Mouse (Mus musculus) megakaryocyte, embryonic 14.5 days (primary cell): Measurements from ENCODE around the gene Ap1g2. TPM values are rescaled to one million over a fixed set of nuclear protein-coding genes. Genes with fewer than 3 reads are reported as not detected.
A peak's percentile ranks its signal among the peaks of the same experiment; 100 is the strongest.

ENCODE experiments used
- H3K27me3 ChIP-seq: replicated peaks from 2 replicates; pipeline ENCODE3; 2012; ENCODE audit warnings: inconsistent platforms
- H3K36me3 ChIP-seq: replicated peaks from 2 replicates; pipeline ENCODE3; 2012; ENCODE audit warnings: low read length, inconsistent platforms, mixed read lengths
- H3K4me1 ChIP-seq: 2 replicates; pipeline ENCODE4 v1.6.1; 2012; ENCODE audit warnings: inconsistent platforms
- H3K4me3 ChIP-seq: replicated peaks from 2 replicates; pipeline ENCODE3; 2012; ENCODE audit warnings: moderate library complexity, mild to moderate bottlenecking, inconsistent platforms
- H3K9me3 ChIP-seq: 2 replicates; pipeline ENCODE4 v1.6.1; 2012; ENCODE audit warnings: inconsistent platforms
- FLI1 ChIP-seq: IDR thresholded peaks from 2 replicates; pipeline ENCODE4 v1.6.1; 2012; ENCODE audit warnings: low read length, inconsistent platforms, mixed read lengths
- GATA1 ChIP-seq: IDR thresholded peaks from 3 replicates; pipeline ENCODE4 v1.6.1; 2012; ENCODE audit warnings: mixed read lengths, low read length, inconsistent platforms, borderline replicate concordance
- polyA plus RNA-seq: library from polyadenylated mRNA; stranded (reverse); fragments of >175 nt; gene quantifications from 2 replicates; pipeline ENCODE4 v1.2.3, GENCODE M21; 2012; ENCODE audit warnings: low replicate concordance; ENCODE audit not compliant: insufficient read depth

The Ap1g2 gene
- polyA plus RNA-seq, 1 experiment: 13.4 TPM

DNA sequence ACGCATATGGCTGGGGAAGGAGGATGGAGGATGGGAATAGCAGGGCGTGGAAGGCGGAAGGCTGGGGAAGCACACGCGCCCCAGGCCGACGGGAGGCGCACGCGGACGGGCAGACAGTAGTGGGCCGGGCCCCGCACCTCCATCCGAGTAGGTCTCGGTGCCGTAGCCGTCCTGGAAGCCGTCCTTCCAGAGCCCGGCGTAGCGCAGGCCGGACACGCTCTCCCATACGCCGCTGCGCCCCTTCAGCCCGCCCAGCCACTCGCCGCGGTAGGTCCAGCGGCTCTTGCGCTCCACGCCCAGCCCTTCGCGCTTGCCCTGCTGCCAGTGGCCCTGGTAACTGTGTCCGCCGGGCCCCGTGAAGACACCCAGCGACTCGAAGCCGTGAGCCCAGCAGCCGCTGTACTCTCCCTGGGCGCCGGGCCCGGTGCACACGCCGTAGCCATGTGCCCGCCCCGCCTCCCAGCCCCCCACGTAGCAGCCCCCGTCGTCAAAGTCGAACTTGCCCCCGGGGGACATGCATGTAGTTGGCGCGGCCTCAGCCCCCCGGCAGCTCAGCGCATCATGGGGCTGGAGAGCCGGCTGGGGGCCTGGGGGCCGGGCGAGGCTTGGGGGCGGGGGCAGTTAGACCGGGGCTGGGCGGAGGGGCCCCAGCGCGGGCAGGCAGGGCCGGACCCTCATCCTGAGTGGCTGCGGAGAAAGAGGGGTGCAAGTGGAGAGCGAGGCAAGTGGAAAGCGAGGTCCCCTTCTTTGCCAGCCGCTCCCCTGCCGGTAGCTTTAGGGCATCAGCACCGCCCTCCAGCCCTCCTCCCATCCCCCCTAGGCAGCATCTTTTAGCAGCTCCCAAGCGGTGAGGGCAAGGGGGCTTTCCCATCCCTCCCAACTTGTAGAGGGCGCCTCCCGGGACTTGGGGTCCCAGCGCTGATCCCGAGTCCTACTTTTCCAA lies 8.6 kb upstream of the Ap1g2 start:
- peaks cover 6% of the 10 kb centered on the region; the same call in 1 of the 2 replicates for H3K9me3 ChIP-seq
- no peak for TF ChIP-seq GATA1
- peaks cover 86% of the 10 kb centered on the region for H3K27me3 ChIP-seq
- peak overlapping the region; percentile 92 for H3K4me3 ChIP-seq
- no peaks in the 10 kb centered on the region for H3K36me3 ChIP-seq
- H3K4me1 ChIP-seq: peaks cover 57% of the 10 kb centered on the region

DNA sequence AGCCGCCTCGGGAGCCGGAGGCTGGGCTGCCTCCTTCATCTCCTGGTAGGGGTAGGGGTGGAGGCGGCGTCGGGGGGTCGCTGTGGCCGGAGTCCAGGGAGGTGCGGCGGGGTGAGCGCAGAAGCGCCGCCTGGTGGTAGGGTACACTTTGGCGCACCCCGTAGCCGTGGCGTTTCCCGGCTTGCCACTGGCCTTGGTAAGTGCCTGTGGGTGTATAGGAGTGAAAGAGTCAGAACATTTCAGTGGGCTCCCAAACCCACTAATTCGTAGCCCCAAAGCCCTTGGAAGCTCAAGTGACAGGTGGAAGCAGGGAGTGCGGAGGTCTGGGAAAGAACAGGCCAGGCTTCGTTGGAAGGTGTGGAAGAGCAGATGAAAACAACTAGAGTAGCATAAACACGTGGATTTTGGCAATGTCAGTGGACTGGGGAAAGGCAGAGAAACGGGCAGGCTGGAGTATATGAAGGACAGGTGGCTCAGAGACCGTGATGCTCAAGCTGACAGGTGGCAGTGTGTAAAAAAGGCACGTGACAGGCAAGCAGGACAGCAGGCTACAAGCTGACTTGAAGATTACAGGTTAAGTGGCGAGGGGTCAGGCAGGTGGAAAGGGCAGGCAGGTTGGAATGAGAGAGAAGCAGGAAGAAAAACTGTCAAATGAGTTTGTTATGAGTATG lies 7.7 kb upstream of the Ap1g2 start:
- peaks cover 91% of the 10 kb centered on the region for H3K27me3 ChIP-seq
- TF ChIP-seq GATA1 (no peak), FLI1 (no peak)
- peaks cover 66% of the 10 kb centered on the region for H3K4me1 ChIP-seq

DNA sequence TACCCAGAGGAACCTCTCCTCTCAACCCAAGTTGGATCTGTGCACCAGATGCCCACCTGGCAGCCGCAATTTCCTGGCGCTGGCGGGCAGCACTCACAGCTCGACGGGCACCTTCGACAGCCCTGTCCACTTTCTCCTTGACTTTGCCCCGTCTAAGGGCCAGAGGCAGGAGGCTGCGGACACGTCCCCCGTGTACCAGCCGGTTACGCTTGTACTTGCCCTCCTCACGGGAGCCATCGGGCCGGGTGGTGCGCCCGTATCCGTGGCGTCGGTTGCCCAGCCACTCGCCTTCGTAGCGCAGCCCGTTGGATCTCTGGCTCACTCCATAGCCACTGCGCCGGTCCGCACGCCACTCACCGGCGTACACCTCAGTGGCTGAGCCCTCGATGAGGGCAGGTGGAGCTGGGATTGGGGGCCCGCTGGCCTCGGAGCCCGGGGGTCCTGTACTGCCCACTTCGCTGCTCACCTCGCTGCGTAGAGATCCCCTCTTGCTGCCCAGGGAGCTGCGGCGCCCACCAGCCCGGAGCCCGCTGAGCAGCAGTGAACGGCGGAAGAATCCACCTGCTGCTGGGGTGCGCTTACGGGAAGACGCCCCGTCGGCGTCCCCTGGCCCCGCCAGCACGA lies 7.1 kb upstream of the Ap1g2 start:
- Histone ChIP-seq H3K9me3 (peaks cover 6% of the 10 kb centered on the region; the same call in 1 of the 2 replicates), H3K36me3 (no peaks in the 10 kb centered on the region), H3K4me1 (peaks cover 70% of the 10 kb centered on the region), H3K27me3 (peaks cover 90% of the 10 kb centered on the region), H3K4me3 (peak overlapping the region; percentile 92)
- TF ChIP-seq FLI1 (no peak), GATA1 (no peak)

More for the DNA sequence above, 7.7 kb upstream of the Ap1g2 start:
- Histone ChIP-seq H3K36me3 (no peaks in the 10 kb centered on the region), H3K9me3 (peaks cover 6% of the 10 kb centered on the region; the same call in 1 of the 2 replicates), H3K4me3 (peak overlapping the region; percentile 92)

DNA sequence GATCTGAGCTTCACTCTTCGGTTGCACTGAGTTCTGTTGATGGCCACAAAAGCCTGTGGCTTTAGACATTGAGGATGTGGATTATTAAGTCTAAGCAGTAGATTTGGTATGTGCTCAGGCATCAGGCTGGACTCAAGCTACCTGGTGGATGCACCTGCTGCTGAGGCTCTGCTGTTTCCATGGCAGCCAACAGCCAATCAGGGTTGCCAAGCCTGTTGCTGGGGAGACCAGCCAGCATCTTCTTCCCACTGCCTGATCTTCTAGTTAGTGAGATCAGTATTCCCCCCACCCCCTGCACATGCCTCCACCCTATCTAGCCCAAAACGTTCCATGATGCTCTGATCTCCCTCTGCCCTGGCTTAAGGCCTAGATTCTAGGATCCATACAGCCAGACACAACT lies 5.3 kb upstream of the Ap1g2 start:
- H3K27me3 ChIP-seq: peaks cover 78% of the 10 kb centered on the region
- no peak overlapping the region for H3K4me3 ChIP-seq
- TF ChIP-seq GATA1 (no peak), FLI1 (no peak)
- H3K36me3 ChIP-seq: no peaks in the 10 kb centered on the region
- H3K4me1 ChIP-seq: peaks cover 70% of the 10 kb centered on the region
- H3K9me3 ChIP-seq: peaks cover 6% of the 10 kb centered on the region; the same call in 1 of the 2 replicates

DNA sequence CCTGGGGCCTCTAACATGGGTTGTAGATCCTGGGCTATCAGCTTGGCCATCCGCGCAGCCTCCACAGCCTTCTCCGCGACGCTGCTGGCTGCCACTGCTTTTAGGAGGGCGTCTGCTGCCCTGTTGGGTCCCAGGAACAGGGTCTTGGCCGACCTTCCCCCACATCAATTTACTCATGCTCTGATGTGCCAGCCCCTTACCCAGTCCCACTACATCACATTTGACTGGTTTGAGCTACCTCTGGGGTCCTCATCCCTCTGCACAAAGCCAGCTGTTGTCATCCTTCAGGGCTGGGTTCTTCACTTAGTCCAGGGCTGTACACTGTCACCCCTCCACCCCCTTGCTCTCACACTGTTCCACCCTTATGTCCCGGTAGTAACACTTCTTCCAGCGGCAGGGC lies 3.7 kb upstream of the Ap1g2 start:
- Histone ChIP-seq H3K27me3 (peaks cover 61% of the 10 kb centered on the region), H3K36me3 (peaks cover 1% of the 10 kb centered on the region), H3K4me1 (peaks cover 71% of the 10 kb centered on the region), H3K4me3 (peak overlapping the region; percentile 26), H3K9me3 (peaks cover 6% of the 10 kb centered on the region; the same call in 1 of the 2 replicates)
- no peak for TF ChIP-seq GATA1
- no peak for TF ChIP-seq FLI1

DNA sequence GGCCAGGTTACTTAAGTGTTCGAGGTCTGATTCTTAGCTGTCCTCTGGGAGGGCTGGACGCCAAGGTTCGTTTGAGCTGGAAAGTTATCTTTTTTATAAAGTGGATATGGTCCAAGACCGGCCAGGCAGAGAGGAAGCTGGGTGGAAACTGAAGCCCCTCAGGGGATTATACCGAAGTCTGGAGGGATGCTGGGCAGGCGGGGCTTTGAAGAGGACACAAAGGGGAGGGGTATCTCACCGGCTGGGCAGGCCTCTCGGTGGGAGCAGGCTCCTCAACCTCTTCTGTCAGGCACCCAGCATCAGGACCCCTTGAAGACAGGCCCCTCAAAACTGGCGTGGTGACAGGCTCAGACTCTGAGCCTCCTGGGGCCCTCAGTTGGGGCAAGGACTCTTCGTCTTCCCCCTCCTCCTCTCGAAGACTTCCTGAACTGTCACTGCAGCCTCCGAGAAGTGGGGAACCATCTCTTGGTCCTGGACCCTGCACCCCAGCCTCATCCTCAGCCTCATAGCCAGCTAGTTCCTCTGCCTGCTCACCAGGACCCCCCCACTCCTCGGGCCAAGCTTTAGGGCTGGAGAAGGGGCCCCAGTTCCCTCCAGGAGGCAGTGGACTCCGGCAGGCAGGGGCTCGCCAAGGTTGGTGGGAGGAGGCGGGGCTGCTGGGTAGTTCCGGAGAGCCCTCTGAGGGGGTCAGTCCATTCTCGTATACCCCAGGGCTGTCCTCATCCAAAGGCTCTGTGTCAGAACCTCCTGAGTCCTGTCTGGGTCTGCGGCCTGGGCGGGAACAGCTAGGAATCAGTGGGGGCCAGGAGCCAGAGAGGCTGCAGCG lies 2.9 kb upstream of the Ap1g2 start:
- peaks cover 53% of the 10 kb centered on the region for H3K27me3 ChIP-seq
- peaks cover 9% of the 10 kb centered on the region for H3K36me3 ChIP-seq
- H3K9me3 ChIP-seq: peaks cover 6% of the 10 kb centered on the region; the same call in 1 of the 2 replicates
- peaks cover 71% of the 10 kb centered on the region for H3K4me1 ChIP-seq
- H3K4me3 ChIP-seq: no peak overlapping the region
- no peak for TF ChIP-seq GATA1
- no peak for TF ChIP-seq FLI1

DNA sequence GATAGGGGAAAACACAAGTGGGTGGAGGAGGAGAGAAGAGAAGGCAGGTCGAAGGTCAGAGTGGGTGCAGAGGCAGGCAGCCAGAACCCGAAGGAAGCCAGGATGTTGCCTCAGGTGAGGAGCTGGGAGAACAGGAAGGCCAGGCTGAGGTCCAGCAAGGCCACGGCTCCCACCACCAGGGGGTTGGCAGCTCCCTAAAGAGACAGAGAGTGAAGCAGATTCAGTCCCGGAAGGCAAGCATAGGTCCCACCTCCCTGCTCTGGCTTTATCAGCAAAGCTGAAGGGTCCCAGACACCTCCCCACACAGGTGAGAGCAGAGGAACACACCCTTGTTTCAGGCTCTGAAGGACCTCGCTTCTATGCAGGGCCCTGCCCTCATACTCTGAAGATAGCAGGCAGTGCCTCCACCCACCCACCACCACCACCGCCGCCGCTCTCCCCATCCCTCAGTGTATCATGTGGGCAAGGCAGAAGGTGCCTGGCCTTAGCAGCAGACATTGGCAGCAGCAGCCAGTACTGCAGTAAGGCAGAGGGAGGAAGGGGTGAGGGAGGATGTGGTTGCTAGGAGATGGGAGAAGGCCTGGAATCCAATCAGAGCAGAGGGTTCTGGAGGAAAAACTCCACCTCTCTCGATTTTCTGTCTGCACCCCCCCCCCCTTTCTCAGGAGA lies 1.9 kb upstream of the Ap1g2 start:
- TF ChIP-seq FLI1 (no peak), GATA1 (no peak)
- Histone ChIP-seq H3K4me1 (peaks cover 63% of the 10 kb centered on the region), H3K9me3 (peaks cover under 1% of the 10 kb centered on the region; the same call in 1 of the 2 replicates), H3K36me3 (peaks cover 19% of the 10 kb centered on the region), H3K27me3 (peaks cover 44% of the 10 kb centered on the region), H3K4me3 (peak overlapping the region; percentile 9)

DNA sequence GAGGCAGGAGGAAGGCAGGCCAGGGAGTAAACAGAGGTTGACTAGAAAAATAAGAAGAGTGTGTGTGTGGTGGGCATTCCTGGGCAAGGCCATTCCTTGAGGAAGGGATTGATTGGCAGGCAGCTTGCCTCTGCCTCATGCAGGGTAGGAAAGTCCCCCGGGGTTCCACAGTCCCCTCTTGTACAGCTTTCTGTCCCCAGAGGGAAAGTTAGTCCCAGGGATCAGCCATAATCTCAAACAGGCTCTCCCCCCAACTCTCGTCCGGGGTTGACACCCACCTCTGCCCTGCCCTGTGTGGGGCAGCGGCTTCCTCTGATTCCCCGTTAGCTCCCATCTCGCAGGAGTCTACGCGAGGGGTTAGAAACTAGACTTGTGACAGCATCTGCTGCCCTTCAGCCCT lies 597 bp upstream of the Ap1g2 start:
- peaks cover 33% of the 10 kb centered on the region for H3K27me3 ChIP-seq
- TF ChIP-seq GATA1: no peak
- TF ChIP-seq FLI1: no peak

More for the DNA sequence above, 597 bp upstream of the Ap1g2 start:
- no peaks in the 10 kb centered on the region for H3K9me3 ChIP-seq
- peaks cover 67% of the 10 kb centered on the region for H3K4me1 ChIP-seq
- H3K4me3 ChIP-seq: no peak overlapping the region
- H3K36me3 ChIP-seq: peaks cover 32% of the 10 kb centered on the region
